Mouse (Mus musculus): ENCODE data around the gene Zcchc8. TPM values are rescaled to one million over a fixed set of nuclear protein-coding genes. Genes with fewer than 3 reads are reported as not detected.
A peak's percentile ranks its signal among the peaks of the same experiment; 100 is the strongest.

The Zcchc8 gene
- polyA plus RNA-seq, 1 experiment: 19.2 TPM

GRCm38 (mm10) chr5:123683043-123683376, 37.9 kb downstream of the Zcchc8 start:
- peak overlapping the region; percentile 98 for H3K4me3 ChIP-seq (ENCODE audit: low read depth, low read length)
- no peak overlapping the region for H3K27ac ChIP-seq (ENCODE audit: insufficient read depth, low read depth, low read length)
- no peak for TF ChIP-seq CTCF (IDR thresholded peaks at IDR 0.05; ENCODE audit: extremely low read depth, insufficient read length, insufficient replicate concordance, low read depth, low read length)
- TF ChIP-seq POLR2A (IDR thresholded peaks at IDR 0.05; ENCODE audit: low read depth, low read length): no peak

GRCm38 (mm10) chr5:123682372-123682771, 38.5 kb downstream of the Zcchc8 start:
- Histone ChIP-seq H3K27ac (ENCODE audit: insufficient read depth, low read depth, low read length) (peak overlapping the region; percentile 13), H3K36me3 (ENCODE audit: control insufficient read depth, insufficient read depth, low read length) (no peaks in the 10 kb centered on the region), H3K27me3 (ENCODE audit: control insufficient read depth, insufficient read depth, low read length) (no peaks in the 10 kb centered on the region), H3K4me1 (ENCODE audit: control insufficient read depth, insufficient read depth, insufficient read length, low read length) (peaks cover 5% of the 10 kb centered on the region), H3K4me3 (ENCODE audit: low read depth, low read length) (no peak overlapping the region)
- WGBS: 34% methylated on average over 4 of the region's 4 CpGs
- TF ChIP-seq POLR2A (IDR thresholded peaks at IDR 0.05; ENCODE audit: low read depth, low read length) (no peak), CTCF (IDR thresholded peaks at IDR 0.05; ENCODE audit: extremely low read depth, insufficient read length, insufficient replicate concordance, low read depth, low read length) (no peak)

More at GRCm38 (mm10) chr5:123683043-123683376, 37.9 kb downstream of the Zcchc8 start:
- H3K4me1 ChIP-seq (ENCODE audit: control insufficient read depth, insufficient read depth, insufficient read length, low read length): peaks cover 5% of the 10 kb centered on the region
- no peaks in the 10 kb centered on the region for H3K27me3 ChIP-seq (ENCODE audit: control insufficient read depth, insufficient read depth, low read length)
- no peaks in the 10 kb centered on the region for H3K36me3 ChIP-seq (ENCODE audit: control insufficient read depth, insufficient read depth, low read length)
- WGBS: 10% methylated on average over 6 of the region's 6 CpGs

- peaks cover 5% of the 10 kb centered on the region for H3K4me1 ChIP-seq (ENCODE audit: control insufficient read depth, insufficient read depth, insufficient read length, low read length)
- no peaks in the 10 kb centered on the region for H3K36me3 ChIP-seq (ENCODE audit: control insufficient read depth, insufficient read depth, low read length)
- no peak overlapping the region for H3K4me3 ChIP-seq (ENCODE audit: low read depth, low read length)
- no peaks in the 10 kb centered on the region for H3K27me3 ChIP-seq (ENCODE audit: control insufficient read depth, insufficient read depth, low read length)
- 63% methylated on average over 5 of the region's 5 CpGs for WGBS
- TF ChIP-seq POLR2A (IDR thresholded peaks at IDR 0.05; ENCODE audit: low read depth, low read length): no peak
- no peak for TF ChIP-seq CTCF (IDR thresholded peaks at IDR 0.05; ENCODE audit: extremely low read depth, insufficient read length, insufficient replicate concordance, low read depth, low read length)
- no peak overlapping the region for H3K27ac ChIP-seq (ENCODE audit: insufficient read depth, low read depth, low read length)
Observed at GRCm38 (mm10) chr5:123679546-123680263, 41.2 kb downstream of the Zcchc8 start.

GRCm38 (mm10) chr5:123679106-123679505, 41.8 kb downstream of the Zcchc8 start:
- H3K4me3 ChIP-seq (ENCODE audit: low read depth, low read length): no peak overlapping the region
- WGBS: 57% methylated on average over 3 of the region's 3 CpGs
- TF ChIP-seq POLR2A (IDR thresholded peaks at IDR 0.05; ENCODE audit: low read depth, low read length) (no peak), CTCF (IDR thresholded peaks at IDR 0.05; ENCODE audit: extremely low read depth, insufficient read length, insufficient replicate concordance, low read depth, low read length) (no peak)
- no peaks in the 10 kb centered on the region for H3K36me3 ChIP-seq (ENCODE audit: control insufficient read depth, insufficient read depth, low read length)
- H3K27me3 ChIP-seq (ENCODE audit: control insufficient read depth, insufficient read depth, low read length): no peaks in the 10 kb centered on the region
- no peak overlapping the region for H3K27ac ChIP-seq (ENCODE audit: insufficient read depth, low read depth, low read length)
- peaks cover 5% of the 10 kb centered on the region for H3K4me1 ChIP-seq (ENCODE audit: control insufficient read depth, insufficient read depth, insufficient read length, low read length)

DNA sequence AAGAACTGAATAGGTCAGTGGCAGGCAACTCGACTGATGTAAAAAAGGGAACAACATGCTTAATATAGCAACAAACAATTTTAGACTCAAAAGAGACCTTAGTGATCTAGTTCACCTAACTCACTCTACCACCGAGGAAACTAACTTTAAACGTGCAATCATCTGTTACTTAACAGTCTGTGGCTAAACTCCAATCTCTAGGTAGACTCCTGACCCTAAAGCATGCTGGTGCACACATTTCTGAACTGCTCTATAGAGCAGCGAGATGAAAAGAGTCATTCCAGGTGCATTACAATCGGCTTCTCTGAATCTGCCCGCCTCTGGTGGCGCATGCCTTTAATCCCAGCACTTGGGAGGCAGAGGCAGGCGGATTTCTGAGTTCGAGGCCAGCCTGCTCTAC, 45.2 kb downstream of the Zcchc8 start:
- H3K36me3 ChIP-seq (ENCODE audit: control insufficient read depth, insufficient read depth, low read length): no peaks in the 10 kb centered on the region
- H3K4me1 ChIP-seq (ENCODE audit: control insufficient read depth, insufficient read depth, insufficient read length, low read length): peaks cover 4% of the 10 kb centered on the region; the same call in 1 of the 2 replicates
- H3K27ac ChIP-seq (ENCODE audit: insufficient read depth, low read depth, low read length): no peak overlapping the region
- WGBS: 74% methylated on average over 9 of the region's 9 CpGs
- no peak for TF ChIP-seq POLR2A (IDR thresholded peaks at IDR 0.05; ENCODE audit: low read depth, low read length)
- no peak for TF ChIP-seq CTCF (IDR thresholded peaks at IDR 0.05; ENCODE audit: extremely low read depth, insufficient read length, insufficient replicate concordance, low read depth, low read length)
- H3K4me3 ChIP-seq (ENCODE audit: low read depth, low read length): no peak overlapping the region
- no peaks in the 10 kb centered on the region for H3K27me3 ChIP-seq (ENCODE audit: control insufficient read depth, insufficient read depth, low read length)

- Histone ChIP-seq H3K36me3 (ENCODE audit: control insufficient read depth, insufficient read depth, low read length) (no peaks in the 10 kb centered on the region), H3K4me3 (ENCODE audit: low read depth, low read length) (no peak overlapping the region)
- WGBS: 35% methylated on average over 3 of the region's 3 CpGs
Observed at GRCm38 (mm10) chr5:123675221-123675620, 45.7 kb downstream of the Zcchc8 start.

DNA sequence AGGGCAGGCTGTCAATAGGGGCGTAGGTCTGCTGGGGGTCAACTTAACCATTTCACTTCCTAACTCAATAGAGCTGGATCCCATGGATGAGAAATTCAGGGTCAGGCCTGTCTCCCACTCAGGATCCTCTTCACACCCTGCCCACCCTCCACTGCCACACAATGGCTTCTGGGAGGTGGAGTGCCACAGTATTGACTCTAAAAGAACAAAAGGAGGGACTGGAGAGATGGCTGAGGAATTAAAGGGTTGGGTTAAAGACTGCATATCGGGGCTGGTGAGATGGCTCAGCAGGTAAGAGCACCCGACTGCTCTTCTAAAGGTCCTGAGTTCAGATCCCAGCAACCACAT, 49.5 kb downstream of the Zcchc8 start:
- peaks cover 9% of the 10 kb centered on the region; the same call in 1 of the 2 replicates for H3K4me1 ChIP-seq (ENCODE audit: control insufficient read depth, insufficient read depth, insufficient read length, low read length)
- no peaks in the 10 kb centered on the region for H3K27me3 ChIP-seq (ENCODE audit: control insufficient read depth, insufficient read depth, low read length)
- no peaks in the 10 kb centered on the region for H3K36me3 ChIP-seq (ENCODE audit: control insufficient read depth, insufficient read depth, low read length)
- 87% methylated on average over 3 of the region's 3 CpGs for WGBS
- H3K27ac ChIP-seq (ENCODE audit: insufficient read depth, low read depth, low read length): 0 out of 2 replicates have a peak overlapping the region, but pooled peaks have one; percentile 53
- TF ChIP-seq CTCF (IDR thresholded peaks at IDR 0.05; ENCODE audit: extremely low read depth, insufficient read length, insufficient replicate concordance, low read depth, low read length): no peak
- no peak for TF ChIP-seq POLR2A (IDR thresholded peaks at IDR 0.05; ENCODE audit: low read depth, low read length)
- no peak overlapping the region for H3K4me3 ChIP-seq (ENCODE audit: low read depth, low read length)

More at GRCm38 (mm10) chr5:123675221-123675620, 45.7 kb downstream of the Zcchc8 start:
- no peak for TF ChIP-seq POLR2A (IDR thresholded peaks at IDR 0.05; ENCODE audit: low read depth, low read length)
- no peak for TF ChIP-seq CTCF (IDR thresholded peaks at IDR 0.05; ENCODE audit: extremely low read depth, insufficient read length, insufficient replicate concordance, low read depth, low read length)
- peaks cover 4% of the 10 kb centered on the region; the same call in 1 of the 2 replicates for H3K4me1 ChIP-seq (ENCODE audit: control insufficient read depth, insufficient read depth, insufficient read length, low read length)
- H3K27ac ChIP-seq (ENCODE audit: insufficient read depth, low read depth, low read length): no peak overlapping the region
- H3K27me3 ChIP-seq (ENCODE audit: control insufficient read depth, insufficient read depth, low read length): no peaks in the 10 kb centered on the region
